Mouse (Mus musculus) limb, embryonic 11.5 days (tissue): ENCODE measurements at regions not wholly inside any gene's neighbourhood (a gene's known extent, or its start where the extent isn't known, plus 50 kb on each side); places are given as distances from the start of the nearest gene placed in this dataset.

Experiments used
- ATAC-seq: fragments of 200-750 bp; cut with Nextera tagmentation; 2 replicates; pipeline ENCODE4 v1.8.0; 2017; ENCODE audit warnings: low read depth; ENCODE audit not compliant: insufficient number of reproducible peaks, low FRiP score, low TSS enrichment
- DNase-seq: peaks from one replicate; pipeline ENCODE4 v3.0.0-alpha.2; 2015; ENCODE audit warnings: low spot score
- H3K27ac ChIP-seq: fragments of 300-500 bp; sonication (generic); replicated peaks from 2 replicates; pipeline ENCODE4 v1.5.1; 2014; ENCODE audit warnings: low read depth, mild to moderate bottlenecking, low read length
- H3K27me3 ChIP-seq: fragments of 300-500 bp; sonication (generic); 2 replicates; pipeline ENCODE4 v1.6.1; 2014; ENCODE audit warnings: mild to moderate bottlenecking, low read length, mixed read lengths; ENCODE audit not compliant: control insufficient read depth, insufficient read depth
- H3K36me3 ChIP-seq: fragments of 300-500 bp; sonication (generic); 2 replicates; pipeline ENCODE4 v1.6.1; 2014; ENCODE audit warnings: mild to moderate bottlenecking, low read length, moderate library complexity, mixed read lengths; ENCODE audit not compliant: control insufficient read depth, insufficient read depth
- H3K4me1 ChIP-seq: fragments of 300-500 bp; sonication (generic); 2 replicates; pipeline ENCODE4 v1.6.1; 2014; ENCODE audit warnings: low read length, mixed read lengths; ENCODE audit not compliant: control insufficient read depth, insufficient read depth
- H3K4me2 ChIP-seq: fragments of 300-500 bp; sonication (generic); 2 replicates; pipeline ENCODE4 v1.6.1; 2014; ENCODE audit warnings: low read depth, mild to moderate bottlenecking, moderate library complexity; ENCODE audit not compliant: severe bottlenecking
- H3K4me3 ChIP-seq: fragments of 300-500 bp; sonication (generic); 2 replicates; pipeline ENCODE4 v1.5.1; 2014; ENCODE audit warnings: low read depth, low read length
- H3K9ac ChIP-seq: fragments of 300-500 bp; sonication (generic); 2 replicates; pipeline ENCODE4 v1.6.1; 2014; ENCODE audit warnings: mild to moderate bottlenecking, low read length
- H3K9me3 ChIP-seq: fragments of 300-500 bp; sonication (generic); 2 replicates; pipeline ENCODE4 v1.6.1; 2016; ENCODE audit warnings: low read length; ENCODE audit not compliant: control insufficient read depth
- WGBS: fragments of 180-500 bp; shearing (Covaris S2); extraction: QIAGEN DNeasy Blood & Tissue Kit; methylation state at CpG from one replicate; pipeline ENCODE4 v1.1.7; 2014; 5-methylcytosine and 5-hydroxymethylcytosine counted together

DNA sequence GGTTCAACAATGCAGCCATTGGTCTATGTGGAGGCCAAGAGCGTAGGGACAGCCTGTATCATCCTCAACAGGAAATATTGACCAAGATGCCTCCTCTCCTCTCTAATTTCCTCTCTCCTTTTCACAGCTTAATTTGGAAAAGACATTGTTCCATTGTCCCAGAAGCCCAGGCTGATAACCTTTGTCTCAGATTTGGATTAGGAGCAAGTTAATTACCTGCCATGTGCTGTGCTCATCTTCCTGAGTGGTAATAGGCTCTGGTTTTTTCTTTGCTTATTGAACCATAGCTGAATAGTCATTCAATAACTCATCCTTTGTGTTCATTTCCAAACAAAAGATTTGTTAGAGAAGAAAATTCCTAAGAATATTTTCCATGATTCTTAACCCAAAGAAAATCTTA, 280.6 kb upstream of the Meis1 start:
- no peaks in the 10 kb centered on the region for H3K27me3 ChIP-seq
- 94% methylated on average over 1 of the region's 1 CpGs for WGBS
- ATAC-seq (no peak), DNase-seq (no peak)
- H3K36me3 ChIP-seq: no peaks in the 10 kb centered on the region
- no peak overlapping the region for H3K27ac ChIP-seq
- H3K9me3 ChIP-seq: no peaks in the 10 kb centered on the region
- no peaks in the 10 kb centered on the region for H3K4me1 ChIP-seq
- no peak overlapping the region for H3K9ac ChIP-seq
- no peak overlapping the region for H3K4me2 ChIP-seq
- no peak overlapping the region for H3K4me3 ChIP-seq

GRCm38 (mm10) chr11:19306687-19307086, 287.9 kb upstream of the Meis1 start:
- H3K36me3 ChIP-seq: no peaks in the 10 kb centered on the region
- DNase-seq (no peak), ATAC-seq (no peak)
- no peak overlapping the region for H3K4me3 ChIP-seq
- no peaks in the 10 kb centered on the region for H3K4me1 ChIP-seq
- H3K4me2 ChIP-seq: no peak overlapping the region
- no peak overlapping the region for H3K9ac ChIP-seq
- 92% methylated on average over 5 of the region's 5 CpGs for WGBS
- no peaks in the 10 kb centered on the region for H3K27me3 ChIP-seq
- no peak overlapping the region for H3K27ac ChIP-seq
- no peaks in the 10 kb centered on the region for H3K9me3 ChIP-seq

DNA sequence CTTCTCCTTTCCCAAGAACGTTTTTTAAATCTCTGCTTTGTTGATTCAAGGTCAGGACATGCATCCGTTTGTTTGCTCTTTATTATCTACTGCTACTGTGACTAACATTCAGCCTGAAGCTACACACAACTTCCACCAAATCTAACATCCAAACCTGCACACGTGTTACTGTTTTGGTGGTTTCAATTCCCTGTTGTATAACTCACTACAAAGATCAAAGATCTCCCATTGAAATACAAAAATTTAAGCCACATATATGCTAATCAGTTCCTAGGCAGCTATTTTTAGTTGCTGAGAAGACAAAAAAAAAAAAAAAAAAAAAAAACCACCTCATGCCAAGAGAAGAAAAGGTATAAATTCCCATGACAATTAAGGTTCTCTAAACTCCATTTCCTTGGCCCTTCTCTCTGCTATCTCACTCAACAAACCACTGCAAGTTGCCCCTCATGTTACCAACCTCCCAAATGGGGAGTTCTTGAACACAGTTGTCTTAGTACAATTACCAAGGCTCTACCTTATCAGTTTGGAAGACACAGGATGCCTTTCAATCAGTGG, 312.0 kb upstream of the Meis1 start:
- no peak for DNase-seq
- H3K4me2 ChIP-seq: no peak overlapping the region
- no peaks in the 10 kb centered on the region for H3K36me3 ChIP-seq
- no peaks in the 10 kb centered on the region for H3K9me3 ChIP-seq
- H3K27ac ChIP-seq: no peak overlapping the region
- no peak overlapping the region for H3K9ac ChIP-seq
- WGBS: 78% methylated on average over 2 of the region's 3 CpGs
- H3K4me3 ChIP-seq: no peak overlapping the region
- H3K4me1 ChIP-seq: no peaks in the 10 kb centered on the region
- no peaks in the 10 kb centered on the region for H3K27me3 ChIP-seq
- ATAC-seq: no peak

GRCm38 (mm10) chr11:19332274-19332673, 313.5 kb upstream of the Meis1 start:
- Histone ChIP-seq H3K4me3 (no peak overlapping the region), H3K9me3 (no peaks in the 10 kb centered on the region), H3K27me3 (no peaks in the 10 kb centered on the region), H3K27ac (no peak overlapping the region), H3K9ac (no peak overlapping the region), H3K4me1 (no peaks in the 10 kb centered on the region), H3K4me2 (no peak overlapping the region), H3K36me3 (no peaks in the 10 kb centered on the region)
- ATAC-seq (no peak), DNase-seq (no peak)

- Histone ChIP-seq H3K4me1 (no peaks in the 10 kb centered on the region), H3K9me3 (no peaks in the 10 kb centered on the region), H3K36me3 (no peaks in the 10 kb centered on the region), H3K4me3 (no peak overlapping the region), H3K27ac (no peak overlapping the region), H3K4me2 (no peak overlapping the region), H3K9ac (no peak overlapping the region), H3K27me3 (no peaks in the 10 kb centered on the region)
- DNase-seq: no peak
- ATAC-seq: no peak
- WGBS: 63% methylated on average over 1 of the region's 1 CpGs
Observed at GRCm38 (mm10) chr11:19332727-19333126, 313.9 kb upstream of the Meis1 start.

GRCm38 (mm10) chr11:19333908-19334487, 315.2 kb upstream of the Meis1 start:
- WGBS: 95% methylated on average over 1 of the region's 1 CpGs
- H3K4me3 ChIP-seq: no peak overlapping the region

DNA sequence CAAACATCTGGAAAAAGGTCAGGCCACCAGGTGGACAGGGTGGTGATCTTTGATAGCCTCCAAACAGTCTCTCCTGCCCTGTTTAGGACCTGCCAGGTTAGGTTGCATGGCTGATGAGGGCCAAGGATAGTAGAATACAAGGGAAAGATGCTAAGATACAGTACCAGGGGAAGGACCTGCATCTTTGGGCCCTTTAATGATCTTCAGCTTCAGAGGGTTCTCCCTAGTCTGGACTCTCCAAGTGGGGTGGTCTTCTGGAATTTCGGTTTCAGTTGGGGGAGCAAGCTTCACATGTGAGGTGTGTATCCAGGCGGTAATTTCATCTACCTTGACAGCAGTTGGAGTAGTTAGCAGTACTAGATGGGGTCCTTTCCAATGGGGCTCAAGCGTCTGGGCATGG, 316.6 kb upstream of the Meis1 start:
- Histone ChIP-seq H3K4me2 (no peak overlapping the region), H3K9me3 (no peaks in the 10 kb centered on the region), H3K36me3 (no peaks in the 10 kb centered on the region), H3K4me3 (no peak overlapping the region), H3K4me1 (no peaks in the 10 kb centered on the region), H3K27ac (no peak overlapping the region), H3K9ac (no peak overlapping the region), H3K27me3 (no peaks in the 10 kb centered on the region)
- ATAC-seq (no peak), DNase-seq (no peak)
- WGBS: 86% methylated on average over 3 of the region's 3 CpGs

More at GRCm38 (mm10) chr11:19333908-19334487, 315.2 kb upstream of the Meis1 start:
- no peak overlapping the region for H3K9ac ChIP-seq
- DNase-seq (no peak), ATAC-seq (no peak)
- no peak overlapping the region for H3K27ac ChIP-seq
- H3K27me3 ChIP-seq: no peaks in the 10 kb centered on the region
- H3K4me1 ChIP-seq: no peaks in the 10 kb centered on the region
- no peaks in the 10 kb centered on the region for H3K36me3 ChIP-seq
- H3K4me2 ChIP-seq: no peak overlapping the region
- no peaks in the 10 kb centered on the region for H3K9me3 ChIP-seq

DNA sequence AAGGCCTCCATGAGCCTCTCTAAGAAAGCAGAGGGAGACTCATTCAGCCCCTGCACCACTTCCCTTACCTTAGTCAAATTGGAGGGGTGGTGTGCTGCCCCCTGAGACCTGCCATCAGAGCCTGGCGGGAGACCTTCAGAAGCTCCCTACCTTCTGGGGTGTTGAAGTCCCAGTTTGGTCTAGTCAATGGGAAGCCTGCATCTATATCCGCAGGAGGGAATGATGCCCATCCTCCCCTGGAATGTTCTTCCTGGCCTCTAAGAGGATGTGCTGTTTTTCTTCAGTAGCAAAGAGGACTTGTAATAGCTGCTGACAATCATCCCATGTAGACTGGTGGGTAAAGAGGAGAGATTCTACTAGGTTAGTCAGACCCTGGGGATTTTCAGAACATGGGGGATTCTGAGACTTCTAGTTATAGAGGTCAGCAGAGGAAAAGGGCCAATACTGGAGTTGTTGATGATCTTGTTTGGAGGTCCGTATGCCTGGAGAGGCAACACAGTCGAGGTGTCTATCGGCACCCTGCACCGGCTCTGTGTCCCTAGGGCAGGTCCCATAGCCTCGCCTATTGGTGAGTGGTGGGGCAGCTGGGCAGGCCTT, 321.0 kb upstream of the Meis1 start:
- no peak overlapping the region for H3K9ac ChIP-seq
- H3K4me1 ChIP-seq: no peaks in the 10 kb centered on the region
- ATAC-seq (no peak), DNase-seq (peak; percentile 16)
- H3K27me3 ChIP-seq: no peaks in the 10 kb centered on the region
- H3K27ac ChIP-seq: no peak overlapping the region
- H3K4me3 ChIP-seq: no peak overlapping the region
- H3K4me2 ChIP-seq: no peak overlapping the region
- no peaks in the 10 kb centered on the region; the same call in 1 of the 2 replicates for H3K9me3 ChIP-seq
- H3K36me3 ChIP-seq: no peaks in the 10 kb centered on the region
- 96% methylated on average over 7 of the region's 7 CpGs for WGBS

DNA sequence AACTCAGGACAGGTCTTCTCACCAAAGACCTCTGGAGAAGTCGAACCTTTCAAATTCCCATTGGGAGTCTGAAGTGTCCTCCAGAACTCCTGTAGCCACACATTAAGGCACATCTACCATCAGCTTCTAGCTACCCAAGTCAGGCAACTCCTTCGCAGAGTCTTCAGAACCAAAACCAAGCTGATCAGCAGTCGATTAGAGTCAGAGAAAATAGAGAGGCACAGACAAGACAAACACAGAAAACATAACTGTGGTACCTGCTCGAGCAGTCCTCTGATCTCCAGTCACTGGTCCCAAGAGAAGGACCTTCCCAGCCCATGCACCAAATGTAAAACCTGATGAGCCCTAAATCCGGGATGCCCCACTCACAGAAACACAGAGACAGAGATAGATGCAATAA, 322.1 kb upstream of the Meis1 start:
- no peaks in the 10 kb centered on the region; the same call in 1 of the 2 replicates for H3K9me3 ChIP-seq
- H3K27ac ChIP-seq: no peak overlapping the region
- H3K4me1 ChIP-seq: no peaks in the 10 kb centered on the region
- no peak overlapping the region for H3K4me2 ChIP-seq
- no peaks in the 10 kb centered on the region for H3K27me3 ChIP-seq
- H3K36me3 ChIP-seq: no peaks in the 10 kb centered on the region
- DNase-seq (peak; percentile 15), ATAC-seq (no peak)
- 87% methylated on average over 5 of the region's 5 CpGs for WGBS
- H3K4me3 ChIP-seq: no peak overlapping the region
- no peak overlapping the region for H3K9ac ChIP-seq
